Mouse (Mus musculus) forebrain, postnatal 0 days (tissue): ENCODE measurements around the gene AU040320. TPM values are rescaled to one million over a fixed set of nuclear protein-coding genes. Genes with fewer than 3 reads are reported as not detected.

Experiments
- ATAC-seq: fragments of 200-750 bp; cut with Nextera tagmentation; 2 replicates; pipeline ENCODE4 v1.8.0; 2017; ENCODE audit warnings: mild to moderate bottlenecking, moderate library complexity
- DNase-seq: peaks from one replicate; pipeline ENCODE4 v3.0.0-alpha.2; 2015
- H3K27ac ChIP-seq: fragments of 300-500 bp; sonication (generic); 2 replicates; pipeline ENCODE4 v1.5.1; 2014; ENCODE audit warnings: low read depth, mild to moderate bottlenecking, antibody characterized with exemption, low read length, moderate library complexity, mixed read lengths
- H3K27me3 ChIP-seq: fragments of 300-500 bp; sonication (generic); 2 replicates; pipeline ENCODE4 v1.6.1; 2014; ENCODE audit warnings: mild to moderate bottlenecking, low read length, mixed read lengths; ENCODE audit not compliant: insufficient read depth
- H3K36me3 ChIP-seq: fragments of 300-500 bp; sonication (generic); 2 replicates; pipeline ENCODE4 v1.6.1; 2014; ENCODE audit warnings: mild to moderate bottlenecking, moderate library complexity; ENCODE audit not compliant: insufficient read depth
- H3K4me1 ChIP-seq: fragments of 300-500 bp; sonication (generic); 2 replicates; pipeline ENCODE4 v1.6.1; 2014; ENCODE audit warnings: antibody characterized with exemption; ENCODE audit not compliant: insufficient read depth
- H3K4me2 ChIP-seq: fragments of 300-500 bp; sonication (generic); 2 replicates; pipeline ENCODE4 v1.6.1; 2014; ENCODE audit warnings: low read depth, mild to moderate bottlenecking, moderate library complexity
- H3K4me3 ChIP-seq: fragments of 300-500 bp; sonication (generic); 2 replicates; pipeline ENCODE4 v1.5.1; 2014; ENCODE audit warnings: low read depth, low read length, mixed read lengths
- H3K9ac ChIP-seq: fragments of 300-500 bp; sonication (generic); 2 replicates; pipeline ENCODE4 v1.6.1; 2014; ENCODE audit warnings: mild to moderate bottlenecking
- H3K9me3 ChIP-seq: fragments of 300-500 bp; sonication (generic); 2 replicates; pipeline ENCODE4 v1.6.1; 2016; ENCODE audit warnings: low read length
- CTCF ChIP-seq: sonication (generic); IDR thresholded peaks from 2 replicates; pipeline ENCODE4 v1.5.1; 2016; ENCODE audit warnings: antibody characterized with exemption, control low read depth, low read depth
- WGBS: fragments of 180-500 bp; shearing (Covaris S2); extraction: QIAGEN DNeasy Blood & Tissue Kit; methylation state at CpG from one replicate; pipeline ENCODE4 v1.1.7; 2014; 5-methylcytosine and 5-hydroxymethylcytosine counted together
- polyA plus RNA-seq: library from polyadenylated mRNA; unstranded; fragments of >200 nt; fragmentation: Nextera tagmentation; extraction: Ambion mirVana; gene quantifications from 2 replicates; pipeline ENCODE4 v1.2.1, GENCODE M21; 2015
- total RNA-seq: library from RNA; depleted of rRNA; stranded (reverse); fragments of >200 nt; gene quantifications from 2 replicates; pipeline ENCODE4 v1.2.3, GENCODE M21; 2014

AU040320 gene
- total and polyA plus RNA-seq, 2 experiments from 2014 or later = 33.5 to 35.7 TPM

- TF ChIP-seq CTCF = no peak
- no peak overlapping the region for H3K9ac ChIP-seq
- no peaks in the 10 kb centered on the region for H3K36me3 ChIP-seq
- peak overlapping the region; percentile 40 for H3K4me2 ChIP-seq
- no peaks in the 10 kb centered on the region for H3K9me3 ChIP-seq
- H3K4me3 ChIP-seq = peak overlapping the region; percentile 21
- peaks cover 76% of the 10 kb centered on the region for H3K27me3 ChIP-seq
- H3K4me1 ChIP-seq = no peaks in the 10 kb centered on the region
- ATAC-seq (peak; percentile 5; the same call in 1 of the 2 replicates), DNase-seq (no peak)
- 3% methylated on average over 51 of the region's 51 CpGs for WGBS
- no peak overlapping the region for H3K27ac ChIP-seq
Observed at GRCm38 (mm10) chr4:126734700-126735381, 18.5 kb upstream of the AU040320 start.

GRCm38 (mm10) chr4:126735382-126736000, 17.9 kb upstream of the AU040320 start:
- peak overlapping the region; percentile 40 for H3K4me2 ChIP-seq
- no peak overlapping the region for H3K27ac ChIP-seq
- peaks cover 70% of the 10 kb centered on the region for H3K27me3 ChIP-seq
- no peaks in the 10 kb centered on the region for H3K4me1 ChIP-seq
- no peaks in the 10 kb centered on the region for H3K36me3 ChIP-seq
- H3K9ac ChIP-seq = no peak overlapping the region
- no peak for TF ChIP-seq CTCF
- WGBS = 3% methylated on average over 38 of the region's 62 CpGs
- DNase-seq (no peak), ATAC-seq (no peak)
- peak overlapping the region; percentile 21 for H3K4me3 ChIP-seq
- no peaks in the 10 kb centered on the region for H3K9me3 ChIP-seq

GRCm38 (mm10) chr4:126736001-126736414, 17.3 kb upstream of the AU040320 start, which contains the start of gene Tfap2e:
Tfap2e (minus strand) TSS chr4:126736240.
- H3K27ac ChIP-seq = no peak within 1 kb of the TSS
- H3K4me1 ChIP-seq = no peaks in the 10 kb centered on the region
- no peaks in the 10 kb centered on the region for H3K36me3 ChIP-seq
- no peak for TF ChIP-seq CTCF
- peak within 1 kb of the TSS; percentile 21 for H3K4me3 ChIP-seq
- peaks cover 65% of the 10 kb centered on the region for H3K27me3 ChIP-seq
- H3K4me2 ChIP-seq = peak within 1 kb of the TSS; percentile 40
- WGBS = 3% methylated on average over 31 of the region's 32 CpGs
- DNase-seq (peak; percentile 68), ATAC-seq (peak; percentile 78)
- H3K9me3 ChIP-seq = no peaks in the 10 kb centered on the region
- H3K9ac ChIP-seq = no peak within 1 kb of the TSS

GRCm38 (mm10) chr4:126739966-126740676, 13.2 kb upstream of the AU040320 start:
- Histone ChIP-seq H3K4me1 (no peaks in the 10 kb centered on the region; the same call in 1 of the 2 replicates), H3K27me3 (peaks cover 30% of the 10 kb centered on the region; the same call in 1 of the 2 replicates), H3K36me3 (peaks cover 23% of the 10 kb centered on the region), H3K4me3 (no peak overlapping the region), H3K4me2 (no peak overlapping the region), H3K27ac (no peak overlapping the region), H3K9ac (no peak overlapping the region), H3K9me3 (no peaks in the 10 kb centered on the region)
- no peak for DNase-seq
- ATAC-seq = no peak
- peak; percentile 44; the same call in 1 of the 2 replicates for TF ChIP-seq CTCF
- WGBS = 20% methylated on average over 10 of the region's 10 CpGs

- peaks cover 23% of the 10 kb centered on the region; the same call in 1 of the 2 replicates for H3K27me3 ChIP-seq
- TF ChIP-seq CTCF = peak; percentile 94
- no peak overlapping the region; the same call in 1 of the 2 replicates for H3K4me2 ChIP-seq
- H3K9ac ChIP-seq = no peak overlapping the region
- peaks cover 35% of the 10 kb centered on the region for H3K36me3 ChIP-seq
- H3K9me3 ChIP-seq = no peaks in the 10 kb centered on the region
- DNase-seq = peak; percentile 92
- no peaks in the 10 kb centered on the region; the same call in 1 of the 2 replicates for H3K4me1 ChIP-seq
- WGBS = 5% methylated on average over 12 of the region's 12 CpGs
- ATAC-seq = peak; percentile 79
- H3K27ac ChIP-seq = no peak overlapping the region
- H3K4me3 ChIP-seq = no peak overlapping the region
Observed at GRCm38 (mm10) chr4:126741448-126741847, 11.9 kb upstream of the AU040320 start.

- no peak overlapping the region for H3K4me2 ChIP-seq
Observed at GRCm38 (mm10) chr4:126742976-126743375, 10.4 kb upstream of the AU040320 start.

More at GRCm38 (mm10) chr4:126742976-126743375, 10.4 kb upstream of the AU040320 start:
- H3K4me1 ChIP-seq = no peaks in the 10 kb centered on the region; the same call in 1 of the 2 replicates
- peaks cover 10% of the 10 kb centered on the region; the same call in 1 of the 2 replicates for H3K27me3 ChIP-seq
- no peak overlapping the region for H3K27ac ChIP-seq
- ATAC-seq (no peak), DNase-seq (no peak)
- TF ChIP-seq CTCF = no peak
- no peaks in the 10 kb centered on the region for H3K9me3 ChIP-seq
- no peak overlapping the region for H3K4me3 ChIP-seq
- 68% methylated on average over 2 of the region's 2 CpGs for WGBS
- H3K9ac ChIP-seq = no peak overlapping the region
- H3K36me3 ChIP-seq = peaks cover 46% of the 10 kb centered on the region
